Mouse (Mus musculus): Measurements from ENCODE around the gene Chchd10.

GRCm38 (mm10) chr10:75931311-75931710, 1.6 kb upstream of the Chchd10 start:
- TF ChIP-seq CTCF (IDR thresholded peaks at IDR 0.05) = no peak
- no peak for TF ChIP-seq EP300 (IDR thresholded peaks at IDR 0.05)

Measured in lung, postnatal 0 days (tissue).